Mouse (Mus musculus): Measurements from ENCODE around the gene 1700020A23Rik.

The 1700020A23Rik gene

DNA sequence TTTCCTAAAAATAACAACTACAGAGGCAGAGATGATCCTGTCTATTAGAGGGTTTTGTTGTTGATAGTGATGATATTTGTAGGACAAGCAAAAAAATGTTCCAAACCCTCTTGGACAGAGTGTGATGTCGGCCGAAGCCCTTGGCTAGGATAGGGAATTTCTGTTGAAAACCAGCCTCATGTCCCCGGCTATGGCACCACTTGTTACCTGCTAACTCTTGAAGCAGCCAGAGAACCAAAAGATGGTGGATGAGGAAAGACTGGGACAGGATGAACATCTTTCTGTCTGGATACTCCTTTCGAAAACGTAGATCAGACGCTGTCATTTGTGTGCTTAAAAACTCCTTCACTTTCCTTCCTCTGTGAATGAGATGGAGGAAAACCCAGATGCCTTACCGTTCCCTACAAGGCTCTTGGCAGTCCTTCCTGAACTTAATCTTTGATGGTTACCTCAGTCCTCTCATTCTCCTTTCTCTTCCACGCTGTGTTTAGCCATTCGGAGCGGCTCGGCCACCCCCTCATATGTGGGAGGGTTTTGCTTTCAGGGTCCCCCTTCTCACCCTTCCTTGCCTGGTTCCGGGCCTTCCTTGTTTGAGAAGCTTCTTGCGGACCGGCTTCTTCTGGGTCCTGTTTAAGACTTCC lies 46.1 kb downstream of the 1700020A23Rik start:
- no peak for DNase-seq (ENCODE audit: low spot score)

DNA sequence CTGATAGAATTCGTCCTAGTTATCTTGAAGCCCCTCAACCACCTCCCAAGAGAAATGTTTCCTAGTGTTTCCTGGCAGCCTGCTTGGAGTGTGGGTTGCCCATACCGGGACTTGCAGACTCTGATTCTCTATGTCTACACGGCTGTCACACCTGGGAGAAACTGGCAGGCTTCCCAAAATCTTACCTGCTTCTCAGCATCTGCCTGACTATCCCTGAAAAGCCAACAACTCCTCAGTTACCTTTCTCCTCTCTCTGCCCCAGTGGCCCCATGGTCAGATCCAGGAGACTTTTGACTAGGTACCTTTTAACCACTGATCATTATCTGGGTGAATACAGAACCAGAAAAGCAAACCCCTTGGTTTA lies 46.6 kb downstream of the 1700020A23Rik start:
- no peak for DNase-seq (ENCODE audit: low spot score)

DNA sequence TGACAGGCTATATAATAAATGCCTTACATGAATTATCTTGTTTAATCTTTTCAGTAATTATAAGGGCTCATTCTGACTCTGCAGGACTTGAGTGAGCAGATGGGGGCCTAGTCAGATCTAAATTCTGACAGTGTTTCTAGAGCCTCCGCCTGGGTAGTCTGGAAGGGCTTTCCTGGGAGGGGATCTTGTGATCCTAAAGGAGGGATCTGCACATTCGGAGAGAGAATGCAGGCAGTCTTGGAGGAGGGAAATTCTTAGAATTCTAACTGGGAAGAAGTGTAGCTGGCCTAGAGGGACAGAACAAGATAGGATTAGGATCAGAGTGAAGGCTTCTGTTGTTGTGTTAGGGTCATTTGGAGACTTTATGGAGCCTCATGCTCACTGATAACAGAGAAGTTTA lies 47.2 kb downstream of the 1700020A23Rik start:
- no peak for DNase-seq (ENCODE audit: low spot score)

DNA sequence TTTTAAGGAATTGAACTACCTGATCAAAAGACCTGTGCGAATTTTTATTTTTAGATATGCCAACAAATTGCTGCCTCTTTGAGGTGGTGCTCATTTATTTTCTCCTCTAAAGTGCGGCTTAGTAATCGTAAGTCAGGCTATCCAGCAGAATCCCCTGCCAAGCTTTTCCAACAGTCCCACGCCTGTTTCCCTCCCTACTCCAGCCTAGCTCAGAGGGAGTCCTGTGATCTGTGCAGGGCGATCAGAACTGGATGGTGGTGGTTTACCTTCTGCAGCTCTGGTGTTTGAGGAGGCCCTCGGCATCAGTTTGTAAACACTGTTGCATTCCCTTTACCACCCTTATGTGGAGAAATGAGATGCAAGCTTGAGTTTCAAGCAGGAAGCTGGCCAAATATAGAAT lies 48.4 kb downstream of the 1700020A23Rik start:
- no peak for DNase-seq (ENCODE audit: low spot score)

DNA sequence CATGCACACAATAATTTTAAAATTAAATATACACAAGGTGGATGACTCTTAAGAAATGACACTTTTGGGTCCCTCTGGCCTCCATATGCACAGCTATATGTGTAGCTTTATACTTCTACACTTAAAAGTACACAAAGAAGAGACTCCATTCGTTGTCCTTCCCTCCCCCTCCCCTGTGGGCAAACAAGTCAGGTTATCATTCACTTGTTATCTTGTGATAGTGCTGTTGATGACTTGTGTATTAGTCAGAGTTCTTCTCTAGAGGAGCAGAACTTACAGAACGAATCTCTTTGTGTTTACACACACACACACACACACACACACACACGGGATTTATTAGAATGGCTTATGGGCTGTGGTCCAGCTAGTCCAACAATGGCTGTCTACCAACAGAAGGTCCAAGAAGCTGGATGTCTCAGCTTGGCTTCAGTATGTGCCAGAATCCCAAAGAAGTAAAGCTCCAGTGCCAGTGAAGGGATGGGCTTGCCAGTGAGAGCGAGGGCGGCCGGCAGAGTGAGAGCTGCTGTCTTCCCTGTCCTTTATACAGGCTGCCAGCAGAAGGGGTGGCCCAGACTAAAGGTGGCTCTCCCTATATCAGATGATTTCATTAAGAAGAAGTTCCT lies 49.8 kb downstream of the 1700020A23Rik start:
- DNase-seq (ENCODE audit: low spot score): peak; percentile 88
